Mouse (Mus musculus): ENCODE measurements around the gene Irf8. TPM values are rescaled to one million over a fixed set of nuclear protein-coding genes. Genes with fewer than 3 reads are reported as not detected.
"Not testable (repeated sequence)": the region's sequence is repeated elsewhere in the genome, so short reads cannot be mapped to it uniquely, and the experiment has no call there.

The Irf8 gene
- total RNA-seq, 2 experiments from 2014 or later: 4.8 to 11.2 TPM

- TF ChIP-seq CTCF (IDR thresholded peaks at IDR 0.05): peak; percentile 94
- peak; percentile 88 for DNase-seq
- Histone ChIP-seq H3K4me3 (no peak overlapping the region), H3K27ac (no peak overlapping the region)
- intact Hi-C loops (cut with DNase I): loop anchor here (1.0 to 2.0 kb wide), 2 partner anchors 61 to 118 kb away; no protein-coding TSS in a partner anchor
Observed at GRCm38 (mm10) chr8:120795944-120796635, 59.9 kb downstream of the Irf8 start.

DNA sequence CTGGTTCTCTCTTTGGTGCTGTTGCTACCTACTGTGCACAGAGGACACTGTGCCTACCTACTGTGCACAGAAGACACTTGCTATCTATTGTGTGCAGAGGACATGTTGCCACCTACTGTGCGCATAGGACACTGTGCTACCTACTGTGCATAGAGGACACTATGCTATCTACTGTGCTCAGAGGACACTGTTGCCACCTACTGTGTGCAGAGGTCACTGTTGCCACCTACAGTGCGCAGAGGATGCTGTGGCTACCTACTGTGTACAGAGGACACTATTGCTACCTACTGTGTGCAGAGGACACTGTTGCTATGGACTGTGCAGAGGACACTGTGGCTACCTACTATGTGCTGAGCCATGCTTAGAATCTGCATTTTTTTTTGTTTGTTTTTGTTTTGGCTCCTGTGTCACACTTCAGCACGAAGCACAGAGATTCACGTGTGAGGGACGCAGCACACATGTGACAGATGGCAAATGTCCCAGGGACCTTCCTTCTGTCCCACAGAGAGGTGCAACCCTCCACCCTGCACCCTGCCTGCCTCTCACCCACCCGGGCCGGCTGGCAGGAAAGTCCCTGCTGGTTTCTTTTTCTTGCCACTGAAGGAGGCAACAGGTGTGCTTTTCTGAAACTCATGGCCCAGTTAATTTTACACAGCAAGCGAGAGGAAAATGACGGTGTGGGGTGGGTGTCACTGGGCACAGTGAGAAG is 61.0 kb downstream of the Irf8 start:
- DNase-seq: no peak
- no peak for TF ChIP-seq CTCF (IDR thresholded peaks at IDR 0.05)

DNA sequence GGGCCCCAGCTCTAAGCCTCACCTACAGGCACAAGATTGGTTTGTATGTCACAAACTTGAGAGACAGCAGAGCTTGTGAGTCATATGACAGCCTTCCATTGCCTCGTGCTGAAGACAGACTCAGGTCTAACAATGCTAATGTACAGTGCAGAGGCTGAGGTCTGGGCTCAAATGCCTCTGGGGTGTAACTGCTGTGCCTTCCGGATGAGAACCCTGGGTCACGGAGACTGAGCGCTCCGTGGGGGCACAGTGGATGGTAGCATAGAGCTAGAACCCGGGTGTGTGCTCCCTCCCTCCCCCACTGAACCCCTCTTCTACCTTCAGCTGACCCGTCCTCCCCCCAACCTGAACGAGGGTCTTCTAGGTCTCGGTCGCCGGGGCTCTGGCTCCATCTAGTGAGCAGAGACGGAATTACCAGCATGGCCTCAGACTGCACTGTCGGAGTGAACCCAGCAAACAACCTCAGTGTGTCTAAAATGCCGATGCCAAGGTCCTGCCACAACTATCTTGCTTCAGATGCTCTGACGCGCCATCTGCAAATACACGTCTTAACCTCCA is 64.2 kb downstream of the Irf8 start:
- no peak overlapping the region for H3K4me3 ChIP-seq
- H3K27ac ChIP-seq: no peak overlapping the region
- TF ChIP-seq CTCF (IDR thresholded peaks at IDR 0.05): peak; percentile 87
- intact Hi-C loops (cut with DNase I): loop anchor here (1.0 kb wide), 1 partner anchor 122 kb away; no protein-coding TSS in a partner anchor
- peak; percentile 59 for DNase-seq

More for the DNA sequence above, 61.0 kb downstream of the Irf8 start:
- no peak overlapping the region for H3K27ac ChIP-seq
- intact Hi-C loops (cut with DNase I): loop anchor here (2.0 kb wide), 1 partner anchor 62 kb away; no protein-coding TSS in a partner anchor
- H3K4me3 ChIP-seq: no peak overlapping the region

DNA sequence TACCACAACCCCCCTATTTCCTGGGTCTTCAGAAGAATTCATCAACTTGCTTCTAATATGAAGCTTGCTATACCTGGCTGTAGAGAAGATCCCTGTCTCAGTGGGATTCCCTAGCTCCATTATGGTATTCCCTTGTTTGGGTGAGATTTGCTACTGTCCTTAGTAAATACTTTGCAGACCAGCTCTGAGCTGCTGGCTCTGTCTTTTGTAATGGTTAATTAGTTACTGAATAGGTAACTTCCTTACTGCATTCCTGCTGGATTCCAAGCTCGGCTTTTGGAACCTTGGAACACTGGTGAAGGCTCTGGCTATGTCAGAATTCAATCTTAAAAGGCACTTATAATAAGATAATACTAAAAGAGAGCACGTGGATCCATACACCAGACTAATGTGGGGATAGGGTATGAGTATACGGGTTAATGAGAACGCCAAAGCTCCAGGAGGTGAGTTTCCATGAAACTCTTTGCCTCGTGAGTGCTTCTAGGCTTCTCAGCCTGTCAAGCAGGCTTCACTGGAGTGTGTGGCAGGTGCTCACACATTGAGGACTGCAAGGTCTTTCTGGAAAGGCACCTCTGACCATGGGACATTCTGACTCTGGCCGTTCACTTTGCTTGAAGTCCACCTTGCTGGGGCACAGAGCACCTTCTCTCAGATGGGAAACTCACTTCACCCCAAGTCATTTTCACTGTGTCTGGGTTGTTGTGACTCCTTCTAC is 67.7 kb downstream of the Irf8 start:
- intact Hi-C loops (cut with DNase I); DNase-seq; H3K4me3 ChIP-seq; H3K27ac ChIP-seq: not testable (repeated sequence)

GRCm38 (mm10) chr8:120804741-120805140 is 68.6 kb downstream of the Irf8 start:
- DNase-seq: no peak
- TF ChIP-seq CTCF (IDR thresholded peaks at IDR 0.05): no peak
- H3K27ac ChIP-seq: no peak overlapping the region
- intact Hi-C loops (cut with DNase I): no loop called here
- H3K4me3 ChIP-seq: no peak overlapping the region

Other genes with a start within 250 kb of the Irf8 start
- under 1 TPM; 0.36 to 0.67 TPM for gene Gins2, start 147.1 kb upstream of the Irf8 start, total RNA-seq (2021)
- 1 to 10 TPM in 1 of 2 experiments, under 1 TPM in 1; 0.77 to 1.0 TPM for gene 1190005I06Rik, start 88.7 kb upstream of the Irf8 start, total RNA-seq (2021)
- gene Gm27021, start 68.3 kb upstream of the Irf8 start, total RNA-seq (2021): not detected
- 1,000 to 10,000 TPM; 1,376 to 1,812 TPM for gene Cox4i1, start 68.1 kb upstream of the Irf8 start, total RNA-seq (2021)
- gene Emc8, start 67.8 kb upstream of the Irf8 start, total RNA-seq (2021): 10 to 100 TPM; 22.2 to 25.6 TPM